Mouse (Mus musculus) midbrain, embryonic 14.5 days (tissue): ENCODE results near the gene Vldlr. TPM values are rescaled to one million over a fixed set of nuclear protein-coding genes. Genes with fewer than 3 reads are reported as not detected.

Source experiments
- ATAC-seq: fragments of 200-750 bp; cut with Nextera tagmentation; 2 replicates; pipeline ENCODE4 v1.8.0; 2017; ENCODE audit warnings: moderate number of reproducible peaks, moderate library complexity; ENCODE audit not compliant: low FRiP score, low TSS enrichment
- DNase-seq: peaks from one replicate; pipeline ENCODE4 v3.0.0-alpha.2; 2015
- H3K27ac ChIP-seq: fragments of 300-500 bp; sonication (generic); replicated peaks from 2 replicates; pipeline ENCODE4 v1.5.1; 2014; ENCODE audit warnings: mild to moderate bottlenecking, low read depth, low read length, moderate library complexity
- H3K27me3 ChIP-seq: fragments of 300-500 bp; sonication (generic); 2 replicates; pipeline ENCODE4 v1.6.1; 2014; ENCODE audit warnings: low read length, control low read depth, mixed read lengths; ENCODE audit not compliant: control insufficient read depth, insufficient read depth
- H3K36me3 ChIP-seq: fragments of 300-500 bp; sonication (generic); 2 replicates; pipeline ENCODE4 v1.6.1; 2014; ENCODE audit warnings: low read length, control low read depth; ENCODE audit not compliant: control insufficient read depth, insufficient read depth
- H3K4me1 ChIP-seq: fragments of 300-500 bp; sonication (generic); 2 replicates; pipeline ENCODE4 v1.6.1; 2014; ENCODE audit warnings: mild to moderate bottlenecking, antibody characterized with exemption, low read length, control low read depth; ENCODE audit not compliant: control insufficient read depth, insufficient read depth
- H3K4me2 ChIP-seq: fragments of 300-500 bp; sonication (generic); 2 replicates; pipeline ENCODE4 v1.6.1; 2014; ENCODE audit warnings: mild to moderate bottlenecking, low read length, moderate library complexity
- H3K4me3 ChIP-seq: fragments of 300-500 bp; sonication (generic); replicated peaks from 2 replicates; pipeline ENCODE4 v1.5.1; 2014; ENCODE audit warnings: low read depth, low read length
- H3K9ac ChIP-seq: fragments of 300-500 bp; sonication (generic); replicated peaks from 2 replicates; pipeline ENCODE4 v1.6.1; 2014; ENCODE audit warnings: mild to moderate bottlenecking, low read length, moderate library complexity
- H3K9me3 ChIP-seq: fragments of 300-500 bp; sonication (generic); 2 replicates; pipeline ENCODE4 v1.6.1; 2016; ENCODE audit warnings: low read length, control low read depth, mixed read lengths; ENCODE audit not compliant: control insufficient read depth
- WGBS: fragments of 180-500 bp; shearing (Covaris S2); extraction: QIAGEN DNeasy Blood & Tissue Kit; methylation state at CpG from one replicate; pipeline ENCODE4 v1.1.7; 2014; 5-methylcytosine and 5-hydroxymethylcytosine counted together
- polyA plus RNA-seq: library from polyadenylated mRNA; unstranded; fragments of >200 nt; fragmentation: Nextera tagmentation; extraction: Ambion mirVana; gene quantifications from 2 replicates; pipeline ENCODE4 v1.2.1, GENCODE M21; 2014

Gene Vldlr
- polyA plus RNA-seq, 1 experiment from 2014 or later: 44.6 TPM

GRCm38 (mm10) chr19:27223046-27223445, 6.8 kb downstream of the Vldlr start:
- H3K27me3 ChIP-seq: no peaks in the 10 kb centered on the region
- no peak overlapping the region for H3K27ac ChIP-seq
- H3K36me3 ChIP-seq: no peaks in the 10 kb centered on the region
- no peak for ATAC-seq
- H3K9me3 ChIP-seq: no peaks in the 10 kb centered on the region
- H3K4me2 ChIP-seq: no peak overlapping the region
- no peak for DNase-seq
- H3K4me3 ChIP-seq: no peak overlapping the region
- 90% methylated on average over 6 of the region's 6 CpGs for WGBS
- H3K9ac ChIP-seq: no peak overlapping the region
- H3K4me1 ChIP-seq: peaks cover 14% of the 10 kb centered on the region

GRCm38 (mm10) chr19:27224356-27224755, 8.1 kb downstream of the Vldlr start:
- Histone ChIP-seq H3K9me3 (no peaks in the 10 kb centered on the region), H3K27me3 (no peaks in the 10 kb centered on the region), H3K36me3 (no peaks in the 10 kb centered on the region), H3K4me2 (no peak overlapping the region), H3K4me1 (peaks cover 9% of the 10 kb centered on the region), H3K4me3 (no peak overlapping the region), H3K9ac (no peak overlapping the region), H3K27ac (no peak overlapping the region)
- ATAC-seq (no peak), DNase-seq (no peak)
- 51% methylated on average over 1 of the region's 1 CpGs for WGBS

- WGBS: 76% methylated on average over 3 of the region's 3 CpGs
- Histone ChIP-seq H3K27ac (no peak overlapping the region), H3K9me3 (no peaks in the 10 kb centered on the region), H3K4me3 (no peak overlapping the region), H3K36me3 (peaks cover 16% of the 10 kb centered on the region), H3K9ac (no peak overlapping the region), H3K27me3 (no peaks in the 10 kb centered on the region), H3K4me2 (no peak overlapping the region), H3K4me1 (peaks cover 4% of the 10 kb centered on the region; the same call in 1 of the 2 replicates)
- DNase-seq: no peak
- ATAC-seq: no peak
Measured at GRCm38 (mm10) chr19:27226626-27227025, 10.3 kb downstream of the Vldlr start.

GRCm38 (mm10) chr19:27227131-27227530, 10.8 kb downstream of the Vldlr start:
- WGBS: 51% methylated on average over 4 of the region's 4 CpGs
- H3K27ac ChIP-seq: no peak overlapping the region
- H3K27me3 ChIP-seq: no peaks in the 10 kb centered on the region
- H3K4me3 ChIP-seq: no peak overlapping the region
- no peak overlapping the region for H3K4me2 ChIP-seq
- H3K4me1 ChIP-seq: peaks cover 4% of the 10 kb centered on the region; the same call in 1 of the 2 replicates
- no peaks in the 10 kb centered on the region for H3K9me3 ChIP-seq
- no peak overlapping the region for H3K9ac ChIP-seq
- DNase-seq: no peak
- ATAC-seq: no peak
- peaks cover 21% of the 10 kb centered on the region for H3K36me3 ChIP-seq

GRCm38 (mm10) chr19:27228254-27228653, 12.0 kb downstream of the Vldlr start:
- ATAC-seq (no peak), DNase-seq (no peak)
- Histone ChIP-seq H3K27ac (no peak overlapping the region), H3K4me2 (no peak overlapping the region), H3K36me3 (peaks cover 30% of the 10 kb centered on the region), H3K9me3 (no peaks in the 10 kb centered on the region), H3K27me3 (no peaks in the 10 kb centered on the region), H3K4me3 (no peak overlapping the region), H3K9ac (no peak overlapping the region), H3K4me1 (peaks cover 4% of the 10 kb centered on the region; the same call in 1 of the 2 replicates)
- WGBS: 91% methylated on average over 1 of the region's 1 CpGs

GRCm38 (mm10) chr19:27233386-27233785, 17.1 kb downstream of the Vldlr start:
- no peak overlapping the region for H3K9ac ChIP-seq
- WGBS: 93% methylated on average over 2 of the region's 2 CpGs
- H3K36me3 ChIP-seq: peaks cover 63% of the 10 kb centered on the region
- ATAC-seq: no peak
- no peaks in the 10 kb centered on the region for H3K9me3 ChIP-seq
- H3K27me3 ChIP-seq: no peaks in the 10 kb centered on the region
- no peak overlapping the region for H3K4me2 ChIP-seq
- no peaks in the 10 kb centered on the region for H3K4me1 ChIP-seq
- H3K4me3 ChIP-seq: no peak overlapping the region
- DNase-seq: no peak
- H3K27ac ChIP-seq: no peak overlapping the region

GRCm38 (mm10) chr19:27239913-27240312, 23.6 kb downstream of the Vldlr start:
- no peaks in the 10 kb centered on the region for H3K9me3 ChIP-seq
- no peak overlapping the region for H3K4me2 ChIP-seq
- no peaks in the 10 kb centered on the region for H3K27me3 ChIP-seq
- no peak overlapping the region for H3K27ac ChIP-seq
- no peaks in the 10 kb centered on the region for H3K4me1 ChIP-seq
- peaks cover 86% of the 10 kb centered on the region for H3K36me3 ChIP-seq
- WGBS: 97% methylated on average over 4 of the region's 4 CpGs
- ATAC-seq: no peak
- no peak overlapping the region for H3K4me3 ChIP-seq
- no peak for DNase-seq
- no peak overlapping the region for H3K9ac ChIP-seq

GRCm38 (mm10) chr19:27243527-27243926, 27.2 kb downstream of the Vldlr start:
- ATAC-seq (no peak), DNase-seq (no peak)
- Histone ChIP-seq H3K4me3 (no peak overlapping the region), H3K4me1 (no peaks in the 10 kb centered on the region), H3K36me3 (peaks cover 92% of the 10 kb centered on the region), H3K9me3 (no peaks in the 10 kb centered on the region), H3K27ac (no peak overlapping the region), H3K4me2 (no peak overlapping the region), H3K27me3 (no peaks in the 10 kb centered on the region), H3K9ac (no peak overlapping the region)
- 97% methylated on average over 4 of the region's 4 CpGs for WGBS

GRCm38 (mm10) chr19:27254756-27255155, 38.5 kb downstream of the Vldlr start:
- H3K9me3 ChIP-seq: no peaks in the 10 kb centered on the region
- no peaks in the 10 kb centered on the region for H3K4me1 ChIP-seq
- H3K4me2 ChIP-seq: no peak overlapping the region
- ATAC-seq (no peak), DNase-seq (no peak)
- no peak overlapping the region for H3K9ac ChIP-seq
- H3K4me3 ChIP-seq: no peak overlapping the region
- H3K27ac ChIP-seq: no peak overlapping the region
- H3K36me3 ChIP-seq: peaks cover 38% of the 10 kb centered on the region
- no peaks in the 10 kb centered on the region for H3K27me3 ChIP-seq
- 87% methylated on average over 5 of the region's 5 CpGs for WGBS
